Mouse (Mus musculus) embryonic fibroblast, embryonic 13.5 days (primary cell): ENCODE data around the gene Arl15. TPM values are rescaled to one million over a fixed set of nuclear protein-coding genes. Genes with fewer than 3 reads are reported as not detected.

Source experiments
- H3K27ac ChIP-seq: 2 replicates; pipeline ENCODE4 v1.5.1; 2012; ENCODE audit warnings: low read length, control low read depth, inconsistent platforms; ENCODE audit not compliant: insufficient read depth
- H3K4me1 ChIP-seq: 2 replicates; pipeline ENCODE4 v1.6.1; 2011; ENCODE audit warnings: low read length; ENCODE audit not compliant: control insufficient read depth, insufficient read depth
- H3K4me3 ChIP-seq: 2 replicates; pipeline ENCODE4 v1.5.1; 2011; ENCODE audit warnings: mild to moderate bottlenecking, control low read depth, low read length; ENCODE audit not compliant: insufficient read depth
- CTCF ChIP-seq: IDR thresholded peaks from 2 replicates; pipeline ENCODE4 v1.5.1; 2011; ENCODE audit warnings: mild to moderate bottlenecking, control low read depth, low read length, moderate library complexity, borderline replicate concordance; ENCODE audit not compliant: insufficient read depth
- POLR2A ChIP-seq: IDR thresholded peaks from 2 replicates; pipeline ENCODE4 v1.6.1; 2011; ENCODE audit warnings: low read depth, mild to moderate bottlenecking, control low read depth, low read length, moderate library complexity
- polyA plus RNA-seq: library from polyadenylated mRNA; stranded (reverse); fragments of >200 nt; gene quantifications from 2 replicates; pipeline ENCODE4 v1.2.4, GENCODE M21; 2011; ENCODE audit warnings: low read depth; ENCODE audit not compliant: missing spikeins, insufficient read length

Arl15 gene
- polyA plus RNA-seq, 1 experiment, result 26.9 TPM

DNA sequence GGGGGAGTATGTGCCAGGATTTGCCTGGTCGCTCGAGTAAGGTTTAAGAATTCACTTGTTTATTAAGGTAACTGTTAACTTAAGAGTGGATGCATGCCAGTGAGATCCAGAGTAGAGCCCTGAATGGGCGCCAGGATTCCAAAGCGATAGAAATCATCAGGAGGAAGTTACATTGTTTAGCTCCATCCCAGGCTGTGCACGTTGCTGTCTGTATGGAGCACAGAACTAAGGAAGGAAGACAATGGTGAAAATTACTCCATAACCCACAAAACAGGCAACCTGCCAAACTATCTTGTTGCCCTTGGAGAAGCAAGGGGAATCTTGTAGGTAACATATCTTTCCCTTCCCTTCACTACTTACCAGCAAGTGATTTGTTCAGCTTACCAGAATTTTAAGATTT is 176.4 kb downstream of the Arl15 start:
- no peak for TF ChIP-seq CTCF
- TF ChIP-seq POLR2A, result no peak
- Histone ChIP-seq H3K27ac (peak overlapping the region; percentile 11; the same call in 1 of the 2 replicates), H3K4me1 (peaks cover 3% of the 10 kb centered on the region), H3K4me3 (no peak overlapping the region)

DNA sequence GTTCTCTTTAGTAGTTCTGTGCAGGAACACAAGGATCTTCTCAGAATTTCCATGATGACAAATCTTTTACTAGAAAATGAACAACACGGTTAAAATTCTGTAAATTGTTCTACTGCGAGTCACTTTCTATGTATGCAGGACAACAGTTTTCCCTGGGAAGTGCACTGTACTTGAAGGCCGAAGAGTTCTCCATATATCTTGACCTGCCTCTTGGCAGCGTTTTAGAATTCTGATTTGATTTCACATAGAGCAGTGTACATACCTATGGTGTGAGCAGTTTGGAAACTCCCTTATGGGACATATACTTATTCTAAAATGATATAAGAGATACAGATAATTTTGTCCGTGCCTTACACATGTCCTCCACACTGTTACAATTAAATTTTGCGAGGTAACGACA is 178.1 kb downstream of the Arl15 start:
- Histone ChIP-seq H3K4me3 (no peak overlapping the region), H3K4me1 (peaks cover 7% of the 10 kb centered on the region), H3K27ac (peak overlapping the region; percentile 89)
- TF ChIP-seq POLR2A (no peak), CTCF (no peak)

DNA sequence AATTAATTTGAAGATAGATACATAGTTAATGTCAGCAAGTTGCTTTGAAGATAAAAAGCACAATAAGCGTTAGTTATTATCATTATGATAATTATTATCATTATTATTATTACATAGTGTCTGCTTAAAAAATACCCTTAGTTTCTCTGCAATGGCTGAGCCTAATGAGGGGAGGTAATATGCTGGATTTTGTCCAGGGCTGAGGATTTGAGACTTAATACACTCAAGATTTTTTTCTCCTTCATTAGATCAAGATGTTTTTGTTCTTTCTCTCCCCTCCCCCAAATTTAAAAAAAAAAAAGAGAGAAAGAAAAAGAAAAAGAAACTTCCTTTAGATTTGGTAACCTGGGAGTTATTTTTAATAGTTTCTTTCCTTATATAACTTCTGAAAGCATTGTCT is 180.6 kb downstream of the Arl15 start:
- Histone ChIP-seq H3K4me3 (no peak overlapping the region), H3K27ac (no peak overlapping the region), H3K4me1 (peaks cover 7% of the 10 kb centered on the region)
- TF ChIP-seq CTCF, result no peak
- no peak for TF ChIP-seq POLR2A

DNA sequence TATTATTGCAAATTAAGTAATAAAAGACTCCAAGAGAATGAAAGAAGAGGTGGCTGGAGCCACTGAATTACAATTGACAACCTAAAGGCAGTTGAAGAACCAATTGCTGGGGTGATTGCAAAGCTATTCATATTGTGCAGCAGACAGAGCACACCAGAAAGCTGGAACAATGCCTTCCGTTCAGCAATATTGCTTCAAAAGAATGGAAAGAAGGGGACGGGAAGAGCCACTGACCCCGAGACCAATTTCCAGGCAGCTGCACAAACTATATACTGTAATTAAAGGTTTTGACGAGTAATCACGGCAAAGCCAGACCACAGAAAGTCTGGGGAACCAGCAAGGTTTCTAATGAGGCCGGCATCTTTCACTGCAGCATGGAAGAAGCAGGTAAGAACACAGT is 181.4 kb downstream of the Arl15 start:
- H3K27ac ChIP-seq, result no peak overlapping the region
- H3K4me1 ChIP-seq, result peaks cover 7% of the 10 kb centered on the region
- no peak for TF ChIP-seq CTCF
- TF ChIP-seq POLR2A, result no peak
- H3K4me3 ChIP-seq, result no peak overlapping the region

DNA sequence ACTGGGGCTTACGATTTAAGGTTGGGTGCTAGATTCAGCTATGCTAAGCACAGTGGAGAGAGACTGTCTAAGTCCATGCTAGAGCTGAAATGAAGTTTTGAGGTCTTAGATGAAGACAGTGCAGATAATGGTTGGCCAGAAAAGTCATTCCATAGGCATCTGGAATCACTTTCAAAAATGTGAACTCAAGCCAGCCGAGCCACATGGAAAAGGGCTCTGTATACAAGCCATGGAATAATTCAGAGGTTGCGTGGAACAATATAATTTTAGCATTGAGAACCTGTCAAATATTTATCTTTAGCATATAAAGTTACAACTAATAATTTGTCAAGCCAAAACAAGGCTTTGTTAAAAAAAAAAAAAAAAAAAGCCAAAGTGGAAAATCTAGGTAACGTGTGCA is 182.6 kb downstream of the Arl15 start:
- peaks cover 7% of the 10 kb centered on the region for H3K4me1 ChIP-seq
- TF ChIP-seq POLR2A (no peak), CTCF (no peak)

DNA sequence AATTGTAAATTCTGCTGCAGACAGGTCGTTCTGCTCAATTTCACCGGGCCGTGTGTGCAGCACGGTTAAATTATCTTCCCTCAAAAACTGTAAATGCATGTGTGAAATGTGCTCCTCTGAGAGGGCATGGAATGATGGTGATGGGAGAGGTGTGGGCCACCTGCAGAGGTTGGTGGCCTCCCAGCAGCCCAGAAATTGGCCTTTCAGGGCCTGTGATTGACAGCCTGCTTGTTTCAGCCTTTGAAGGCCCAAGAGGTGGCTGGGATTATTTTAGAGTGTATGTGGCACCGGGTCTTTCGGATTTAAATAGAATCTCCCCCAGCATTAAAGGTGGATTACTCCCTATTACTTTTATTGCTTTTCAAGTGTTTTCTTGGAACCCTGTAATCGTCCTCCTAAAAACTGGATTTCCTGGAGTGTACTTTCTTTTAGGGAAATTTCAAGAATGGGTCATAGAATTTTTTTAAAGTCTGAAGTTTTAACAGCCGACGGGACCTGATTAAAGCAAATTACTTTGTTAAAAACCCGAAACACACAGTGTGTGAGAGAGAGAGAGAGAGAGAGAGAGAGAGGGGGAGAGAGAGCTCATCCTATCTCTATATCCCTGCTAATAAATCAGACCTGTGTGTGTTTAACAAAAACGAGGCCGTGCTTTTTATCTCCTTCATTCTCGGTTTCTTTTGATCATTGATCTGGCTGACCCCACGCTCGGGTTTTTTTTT is 186.6 kb downstream of the Arl15 start:
- H3K4me1 ChIP-seq, result peaks cover 10% of the 10 kb centered on the region; the same call in 1 of the 2 replicates
- no peak for TF ChIP-seq CTCF
- TF ChIP-seq POLR2A, result no peak
- no peak overlapping the region for H3K27ac ChIP-seq
- no peak overlapping the region for H3K4me3 ChIP-seq

More for the DNA sequence above, 182.6 kb downstream of the Arl15 start:
- Histone ChIP-seq H3K27ac (peak overlapping the region; percentile 67), H3K4me3 (no peak overlapping the region)

DNA sequence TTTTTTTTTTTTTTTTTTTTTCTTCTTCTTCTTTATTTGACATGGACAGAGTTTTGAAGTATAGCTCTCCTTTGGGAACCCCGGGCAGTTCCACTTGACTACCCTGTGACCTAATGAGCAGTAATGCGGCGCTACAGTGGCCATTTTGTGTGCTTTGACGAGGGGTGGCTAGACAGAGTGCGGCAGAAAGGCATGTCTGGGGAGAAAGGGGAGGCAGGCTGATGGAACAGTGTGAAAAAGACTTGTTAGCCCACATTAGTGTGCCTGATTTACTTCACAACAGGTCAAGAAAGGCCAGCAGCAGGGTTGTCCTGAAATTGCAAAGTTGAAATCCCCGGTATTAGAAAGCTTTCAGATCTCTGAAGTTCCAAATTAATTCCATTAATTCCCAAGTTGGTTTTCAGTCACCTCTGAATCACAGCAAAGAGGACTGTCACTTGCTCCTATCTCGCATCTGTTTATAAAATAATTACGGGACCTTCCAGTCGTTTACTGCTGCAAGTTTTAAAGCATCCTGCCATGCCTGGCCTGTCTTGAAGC is 187.2 kb downstream of the Arl15 start:
- H3K4me3 ChIP-seq, result no peak overlapping the region
- TF ChIP-seq POLR2A (no peak), CTCF (no peak)
- peaks cover 9% of the 10 kb centered on the region; the same call in 1 of the 2 replicates for H3K4me1 ChIP-seq
- no peak overlapping the region for H3K27ac ChIP-seq

DNA sequence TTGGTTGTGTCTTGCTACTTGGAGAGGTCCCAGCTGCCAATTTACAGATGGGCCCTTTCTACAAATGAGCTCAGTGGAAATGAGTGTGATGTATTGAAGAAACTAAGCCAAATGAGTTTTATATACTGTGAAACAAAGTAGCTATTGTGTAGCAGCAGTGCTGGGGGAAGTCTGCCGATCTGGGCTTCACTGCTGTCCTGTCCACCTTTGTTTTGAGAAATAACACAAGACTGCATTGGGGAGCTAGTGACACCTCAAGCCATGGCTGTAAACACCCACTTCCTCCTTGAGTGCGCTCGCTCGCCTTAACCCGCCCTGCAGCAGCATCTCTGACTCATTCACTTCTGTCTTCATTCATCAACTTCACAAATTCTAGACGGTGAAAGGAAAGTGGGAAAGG is 189.3 kb downstream of the Arl15 start:
- Histone ChIP-seq H3K27ac (no peak overlapping the region), H3K4me3 (no peak overlapping the region), H3K4me1 (peaks cover 6% of the 10 kb centered on the region; the same call in 1 of the 2 replicates)
- TF ChIP-seq POLR2A (no peak), CTCF (no peak)

DNA sequence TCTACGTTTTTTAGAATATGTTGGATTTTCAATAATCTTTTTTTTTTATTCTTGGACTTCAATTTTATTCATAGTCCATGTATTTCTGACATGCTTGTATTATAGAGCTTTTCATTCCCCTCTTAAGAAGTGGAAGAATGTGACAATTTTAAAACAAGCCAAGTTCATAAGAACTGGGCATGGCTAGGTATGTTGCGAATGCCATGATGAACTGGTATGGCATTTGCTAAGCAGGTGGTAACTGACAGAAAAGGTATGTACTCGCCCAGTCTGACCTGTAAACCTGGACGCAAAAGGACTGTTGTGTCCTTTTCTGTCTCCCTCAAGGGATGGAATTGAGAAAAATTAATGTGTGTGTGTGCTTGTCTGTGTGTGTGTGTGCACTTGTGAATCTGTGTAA is 190.2 kb downstream of the Arl15 start:
- peaks cover 6% of the 10 kb centered on the region; the same call in 1 of the 2 replicates for H3K4me1 ChIP-seq
- no peak for TF ChIP-seq POLR2A
- no peak for TF ChIP-seq CTCF

DNA sequence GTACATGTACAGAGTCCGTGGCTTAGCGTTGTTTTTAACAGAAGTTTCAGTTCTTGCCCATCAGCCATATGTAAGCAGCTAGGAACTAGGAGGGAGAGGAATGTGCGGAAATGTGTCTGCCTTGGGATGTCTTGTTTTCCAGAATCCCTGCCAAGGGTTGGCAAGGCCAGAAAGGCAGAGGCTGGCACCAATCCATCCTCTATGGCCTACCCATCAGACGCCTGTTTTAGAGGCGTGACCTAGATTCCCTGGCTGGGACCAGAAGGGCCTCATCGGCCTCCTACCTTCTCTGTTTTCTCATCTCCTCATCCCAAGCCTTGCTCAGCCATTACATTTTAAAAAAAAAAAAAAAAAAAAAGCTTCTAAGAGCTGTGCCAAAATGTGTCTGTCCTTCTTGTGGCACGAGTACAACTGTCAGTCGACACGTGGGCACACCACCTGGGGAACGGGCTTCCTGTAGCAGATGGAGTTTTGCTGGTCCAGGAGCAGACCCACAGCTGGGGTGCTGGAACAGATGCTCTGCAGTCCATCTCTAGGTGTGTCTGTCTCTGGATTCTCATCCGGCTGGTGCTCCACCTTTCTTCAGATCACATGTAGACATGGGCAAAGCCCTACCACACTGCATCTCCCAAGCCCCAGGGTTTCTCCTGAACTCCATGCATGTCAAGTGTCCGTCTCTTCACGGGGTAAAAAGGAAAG is 192.7 kb downstream of the Arl15 start:
- TF ChIP-seq CTCF (no peak), POLR2A (no peak)
- H3K27ac ChIP-seq, result no peak overlapping the region
- H3K4me1 ChIP-seq, result peaks cover 6% of the 10 kb centered on the region; the same call in 1 of the 2 replicates
- no peak overlapping the region for H3K4me3 ChIP-seq

More for the DNA sequence above, 190.2 kb downstream of the Arl15 start:
- H3K4me3 ChIP-seq, result no peak overlapping the region
- H3K27ac ChIP-seq, result no peak overlapping the region
